Mouse (Mus musculus) MEL (cell line): ENCODE data around the gene Pacs1. TPM values are rescaled to one million over a fixed set of nuclear protein-coding genes. Genes with fewer than 3 reads are reported as not detected.

ENCODE experiments used
- DNase-seq: peaks from one replicate; pipeline ENCODE4 v3.0.0; 2011; ENCODE audit warnings: low read depth, low spot score
- H3K27ac ChIP-seq: 2 replicates; pipeline ENCODE4 v1.5.1; 2012; ENCODE audit warnings: low read depth, mild to moderate bottlenecking, control low read depth, low read length, moderate library complexity; ENCODE audit not compliant: control insufficient read depth
- H3K27me3 ChIP-seq, 2 experiments: fragments of 150-350 bp in 1 of 2; sonication (generic) in 1 of 2; 2 replicates each; pipeline ENCODE4 v1.6.1; 2012; ENCODE audit warnings: low read length in 2 of 2, mild to moderate bottlenecking in 2 of 2, improper control_type of control experiment in 1 of 2, moderate library complexity in 1 of 2; ENCODE audit not compliant: insufficient read depth in 2 of 2, control insufficient read depth in 1 of 2
- H3K36me3 ChIP-seq, 2 experiments: 2 replicates each; pipeline ENCODE4 v1.6.1; 2012 to 2014; ENCODE audit warnings: low read length in 2 of 2, improper control_type of control experiment in 1 of 2, inconsistent platforms in 1 of 2, mild to moderate bottlenecking in 1 of 2; ENCODE audit not compliant: insufficient read depth in 2 of 2, control insufficient read depth in 1 of 2
- H3K4me1 ChIP-seq, 2 experiments: fragments of 150-350 bp in 1 of 2; sonication (generic) in 1 of 2; 2 replicates each; pipeline ENCODE4 v1.6.1; 2012; ENCODE audit warnings: low read length in 2 of 2, improper control_type of control experiment in 1 of 2, mild to moderate bottlenecking in 1 of 2; ENCODE audit not compliant: insufficient read depth in 2 of 2, control insufficient read depth in 1 of 2
- H3K4me3 ChIP-seq, 2 experiments: fragments of 150-350 bp in 1 of 2; sonication (generic) in 1 of 2; 2 replicates each; pipeline ENCODE4 v1.5.1; 2012; ENCODE audit warnings: low read depth in 2 of 2, low read length in 2 of 2, mild to moderate bottlenecking in 2 of 2, moderate library complexity in 2 of 2, control low read depth in 1 of 2, improper control_type of control experiment in 1 of 2; ENCODE audit not compliant: control insufficient read depth in 1 of 2, insufficient read depth in 1 of 2
- H3K79me2 ChIP-seq: 2 replicates; pipeline ENCODE4 v1.6.1; 2012; ENCODE audit warnings: mild to moderate bottlenecking, low read length, moderate library complexity; ENCODE audit not compliant: control insufficient read depth, poor library complexity, insufficient read depth
- H3K9ac ChIP-seq: 2 replicates; pipeline ENCODE4 v1.6.1; 2012; ENCODE audit warnings: low read depth, mild to moderate bottlenecking, control low read depth, low read length, moderate library complexity; ENCODE audit not compliant: control insufficient read depth, poor library complexity, severe bottlenecking
- H3K9me3 ChIP-seq: fragments of 150-350 bp; sonication (generic); replicated peaks from 2 replicates; pipeline ENCODE4 v1.6.1; 2012; ENCODE audit warnings: mild to moderate bottlenecking, low read length, improper control_type of control experiment, moderate library complexity; ENCODE audit not compliant: insufficient read depth
- BHLHE40 ChIP-seq: IDR thresholded peaks from 2 replicates; pipeline ENCODE4 v1.6.1; 2012; ENCODE audit warnings: low read depth, mild to moderate bottlenecking, inconsistent platforms, low read length, improper control_type of control experiment, borderline replicate concordance
- CHD1 ChIP-seq: IDR thresholded peaks from 2 replicates; pipeline ENCODE4 v1.6.1; 2012; ENCODE audit warnings: low read depth, mild to moderate bottlenecking, inconsistent platforms, low read length, improper control_type of control experiment
- CTCF ChIP-seq, 3 experiments: IDR thresholded peaks in 2 of 3; conservative IDR thresholded peaks in 1 of 3; 2 replicates each; pipeline ENCODE4 v1.5.1; 2011 to 2012; ENCODE audit warnings: low read length in 3 of 3, low read depth in 2 of 3, mild to moderate bottlenecking in 2 of 3, improper control_type of control experiment in 1 of 3, inconsistent platforms in 1 of 3, mixed read lengths in 1 of 3, moderate library complexity in 1 of 3; ENCODE audit not compliant: control insufficient read depth in 1 of 3, insufficient read depth in 1 of 3, poor library complexity in 1 of 3, severe bottlenecking in 1 of 3
- E2F4 ChIP-seq: IDR thresholded peaks from 2 replicates; pipeline ENCODE4 v1.6.1; 2011; ENCODE audit warnings: low read depth, low read length, improper control_type of control experiment, borderline replicate concordance
- EP300 ChIP-seq, 2 experiments: IDR thresholded peaks; 2 replicates each; pipeline ENCODE4 v1.6.1; 2011; ENCODE audit warnings: improper control_type of control experiment in 2 of 2, low read length in 2 of 2, low read depth in 1 of 2, mild to moderate bottlenecking in 1 of 2
- ETS1 ChIP-seq: IDR thresholded peaks from 2 replicates; pipeline ENCODE4 v1.6.1; 2012; ENCODE audit warnings: low read depth, mild to moderate bottlenecking, inconsistent platforms, low read length, improper control_type of control experiment, moderate library complexity
- GABPA ChIP-seq: IDR thresholded peaks from 2 replicates; pipeline ENCODE4 v1.6.1; 2012; ENCODE audit warnings: low read depth, mild to moderate bottlenecking, inconsistent platforms, low read length, improper control_type of control experiment, moderate library complexity
- JUND ChIP-seq: IDR thresholded peaks from 2 replicates; pipeline ENCODE4 v1.6.1; 2011; ENCODE audit warnings: low read depth, mild to moderate bottlenecking, improper control_type of control experiment, low read length
- MEF2A ChIP-seq: IDR thresholded peaks from 2 replicates; pipeline ENCODE4 v1.6.1; 2014; ENCODE audit warnings: low read depth, mild to moderate bottlenecking, inconsistent platforms, low read length, improper control_type of control experiment; ENCODE audit not compliant: poor library complexity, insufficient replicate concordance, severe bottlenecking; ENCODE audit errors: extremely low read depth
- RAD21 ChIP-seq: IDR thresholded peaks from 2 replicates; pipeline ENCODE4 v1.6.1; 2011; ENCODE audit warnings: mild to moderate bottlenecking, low read depth, low read length, improper control_type of control experiment
- RCOR1 ChIP-seq: IDR thresholded peaks from 2 replicates; pipeline ENCODE4 v1.6.1; 2012; ENCODE audit warnings: low read depth, mild to moderate bottlenecking, inconsistent platforms, low read length, improper control_type of control experiment
- SIN3A ChIP-seq: IDR thresholded peaks from 2 replicates; pipeline ENCODE4 v1.6.1; 2012; ENCODE audit warnings: low read length, improper control_type of control experiment, inconsistent platforms
- SMC3 ChIP-seq: IDR thresholded peaks from 2 replicates; pipeline ENCODE4 v1.6.1; 2011; ENCODE audit warnings: low read depth, low read length, improper control_type of control experiment
- TCF12 ChIP-seq: IDR thresholded peaks from 2 replicates; pipeline ENCODE4 v1.6.1; 2014; ENCODE audit warnings: low read depth, mild to moderate bottlenecking, inconsistent platforms, low read length, improper control_type of control experiment, moderate library complexity
- UBTF ChIP-seq: IDR thresholded peaks from 2 replicates; pipeline ENCODE4 v1.6.1; 2012; ENCODE audit warnings: low read depth, mild to moderate bottlenecking, inconsistent platforms, low read length, improper control_type of control experiment, moderate library complexity, borderline replicate concordance; ENCODE audit not compliant: insufficient read depth
- ZKSCAN1 ChIP-seq: IDR thresholded peaks from 2 replicates; pipeline ENCODE4 v1.6.1; 2012; ENCODE audit warnings: low read depth, mild to moderate bottlenecking, inconsistent platforms, low read length, improper control_type of control experiment, moderate library complexity
- ZNF384 ChIP-seq: IDR thresholded peaks from 2 replicates; pipeline ENCODE4 v1.6.1; 2012; ENCODE audit warnings: low read depth, mild to moderate bottlenecking, inconsistent platforms, low read length, improper control_type of control experiment
- polyA plus RNA-seq, 2 experiments: library from polyadenylated mRNA; stranded (reverse) in 1 of 2; unstranded in 1 of 2; fragments of >175 nt in 1 of 2; fragments of >200 nt in 1 of 2; gene quantifications; 2 replicates each; pipeline versions ENCODE4 v1.2.1 to v1.2.4; 2012; ENCODE audit warnings: low replicate concordance in 2 of 2, low read depth in 1 of 2; ENCODE audit not compliant: insufficient read length in 2 of 2, insufficient read depth in 1 of 2, missing spikeins in 1 of 2
- total RNA-seq: library from RNA; depleted of rRNA; stranded (reverse); fragments of 300-350 nt; gene quantifications from 2 replicates; pipeline ENCODE4 v1.2.3, GENCODE M21; 2012

The Pacs1 gene
- total and polyA plus RNA-seq, 3 experiments, result 5.7 to 19.9 TPM; not detected in 1

GRCm38 (mm10) chr19:5276531-5276930 is 3.6 kb upstream of the Pacs1 start:
- TF ChIP-seq MEF2A, result no peak
- TF ChIP-seq ETS1, result no peak
- no peak for TF ChIP-seq SIN3A
- no peak for TF ChIP-seq ZKSCAN1
- TF ChIP-seq GABPA, result no peak
- TF ChIP-seq ZNF384, result no peak
- no peak for TF ChIP-seq RCOR1
- TF ChIP-seq SMC3, result peak; percentile 29; the same call in 1 of the 2 replicates
- TF ChIP-seq RAD21, result no peak
- TF ChIP-seq CHD1, result no peak
- TF ChIP-seq CTCF (IDR thresholded peaks at IDR 0.05 in 2 of 3, conservative IDR thresholded peaks at IDR 0.05 in 1 of 3; ENCODE audit: control insufficient read depth in 1 of 3, insufficient read depth in 1 of 3, low read depth in 2 of 3, low read length in 3 of 3, poor library complexity in 1 of 3, severe bottlenecking in 1 of 3), result peak; percentile 26 to 53 (median 28); a peak in 4 of 6 replicates
- no peak for TF ChIP-seq UBTF
- no peak overlapping the region for H3K9ac ChIP-seq
- peaks cover 9 to 19% of the 10 kb centered on the region in 2 experiments for H3K36me3 ChIP-seq
- no peaks in the 10 kb centered on the region for H3K27me3 ChIP-seq
- DNase-seq, result peak; percentile 34
- no peaks in the 10 kb centered on the region for H3K9me3 ChIP-seq
- no peak overlapping the region for H3K27ac ChIP-seq
- peaks cover 12% of the 10 kb centered on the region for H3K79me2 ChIP-seq
- no peak overlapping the region for H3K4me3 ChIP-seq
- H3K4me1 ChIP-seq, result peaks cover 0 to 7% of the 10 kb centered on the region in 2 experiments

DNA sequence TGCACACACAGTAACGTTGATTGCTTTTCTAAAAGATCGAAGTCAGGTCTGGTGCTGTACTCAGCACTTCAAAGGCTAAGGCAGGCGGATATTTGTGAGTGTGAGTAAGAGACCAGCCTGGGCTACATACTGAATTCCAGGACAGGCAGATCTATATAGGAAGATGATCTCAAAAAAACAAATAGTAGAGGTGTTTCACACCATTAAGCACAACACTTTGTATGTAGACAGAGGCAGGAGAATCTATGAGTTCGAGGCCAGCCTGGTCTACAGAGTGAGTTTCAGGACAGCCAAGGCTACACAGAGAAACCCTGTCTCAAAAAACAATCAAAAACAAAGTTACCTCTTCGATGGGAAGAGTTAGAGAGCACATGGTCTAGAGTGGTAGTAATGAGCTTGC is 2.8 kb upstream of the Pacs1 start:
- TF ChIP-seq JUND (no peak), ETS1 (no peak), EP300 (IDR thresholded peaks at IDR 0.05; ENCODE audit: low read depth in 1 of 2, low read length in 2 of 2) (no peak), E2F4 (no peak), BHLHE40 (no peak), TCF12 (no peak), RAD21 (no peak), ZKSCAN1 (no peak)

More for the DNA sequence above, 2.8 kb upstream of the Pacs1 start:
- Histone ChIP-seq H3K9me3 (no peaks in the 10 kb centered on the region), H3K4me3 (no peak overlapping the region), H3K9ac (no peak overlapping the region), H3K36me3 (peaks cover 14 to 17% of the 10 kb centered on the region in 2 experiments), H3K27ac (no peak overlapping the region), H3K79me2 (peaks cover 13% of the 10 kb centered on the region), H3K4me1 (peaks cover 0 to 9% of the 10 kb centered on the region in 2 experiments), H3K27me3 (no peaks in the 10 kb centered on the region)
- no peak for DNase-seq
